Mouse (Mus musculus) embryonic facial prominence, embryonic 11.5 days (tissue): ENCODE measurements around the gene Mavs. TPM values are rescaled to one million over a fixed set of nuclear protein-coding genes. Genes with fewer than 3 reads are reported as not detected.

Experiments
- ATAC-seq: fragments of 200-750 bp; cut with Nextera tagmentation; replicated peaks from 2 replicates; pipeline ENCODE4 v1.8.0; 2017; ENCODE audit warnings: low read depth; ENCODE audit not compliant: insufficient number of reproducible peaks, low FRiP score, low TSS enrichment
- DNase-seq: peaks from one replicate; pipeline ENCODE4 v3.0.0-alpha.2; 2015; ENCODE audit warnings: low spot score
- H3K27ac ChIP-seq: fragments of 300-500 bp; sonication (generic); replicated peaks from 2 replicates; pipeline ENCODE4 v1.5.1; 2014; ENCODE audit warnings: mild to moderate bottlenecking, low read depth, low read length, control low read depth
- H3K27me3 ChIP-seq: fragments of 300-500 bp; sonication (generic); 2 replicates; pipeline ENCODE4 v1.6.1; 2014; ENCODE audit warnings: mild to moderate bottlenecking, low read length, moderate library complexity, mixed read lengths; ENCODE audit not compliant: control insufficient read depth, insufficient read depth
- H3K36me3 ChIP-seq: fragments of 300-500 bp; sonication (generic); replicated peaks from 2 replicates; pipeline ENCODE4 v1.6.1; 2014; ENCODE audit warnings: low read depth, mild to moderate bottlenecking, low read length, moderate library complexity, mixed read lengths; ENCODE audit not compliant: control insufficient read depth, insufficient read depth
- H3K4me1 ChIP-seq: fragments of 300-500 bp; sonication (generic); 2 replicates; pipeline ENCODE4 v1.6.1; 2014; ENCODE audit warnings: low read length, mixed read lengths; ENCODE audit not compliant: control insufficient read depth, insufficient read depth
- H3K4me2 ChIP-seq: fragments of 300-500 bp; sonication (generic); 2 replicates; pipeline ENCODE4 v1.6.1; 2014; ENCODE audit warnings: low read depth, mild to moderate bottlenecking, control low read depth, low read length, moderate library complexity
- H3K4me3 ChIP-seq: fragments of 300-500 bp; sonication (generic); 2 replicates; pipeline ENCODE4 v1.5.1; 2014; ENCODE audit warnings: low read depth, low read length, control low read depth
- H3K9ac ChIP-seq: fragments of 300-500 bp; sonication (generic); replicated peaks from 2 replicates; pipeline ENCODE4 v1.6.1; 2014; ENCODE audit warnings: mild to moderate bottlenecking, control low read depth, low read length
- H3K9me3 ChIP-seq: fragments of 300-500 bp; sonication (generic); replicated peaks from 2 replicates; pipeline ENCODE4 v1.6.1; 2016; ENCODE audit warnings: mild to moderate bottlenecking, low read length, inconsistent platforms, mixed read lengths; ENCODE audit not compliant: control insufficient read depth
- WGBS: fragments of 180-500 bp; shearing (Covaris S2); extraction: QIAGEN DNeasy Blood & Tissue Kit; methylation state at CpG from one replicate; pipeline ENCODE4 v1.1.7; 2014; 5-methylcytosine and 5-hydroxymethylcytosine counted together
- polyA plus RNA-seq: library from polyadenylated mRNA; unstranded; fragments of >200 nt; fragmentation: Nextera tagmentation; extraction: Ambion mirVana; gene quantifications from 2 replicates; pipeline ENCODE4 v1.2.1, GENCODE M21; 2014

Mavs gene
- polyA plus RNA-seq, 1 experiment from 2014 or later: 13.3 TPM

GRCm38 (mm10) chr2:131234970-131235635 lies 1.2 kb downstream of the Mavs start:
- ATAC-seq (no peak), DNase-seq (no peak)
- H3K27me3 ChIP-seq: no peaks in the 10 kb centered on the region
- 72% methylated on average over 7 of the region's 7 CpGs for WGBS
- H3K4me2 ChIP-seq: peak overlapping the region; percentile 87; the same call in 1 of the 2 replicates
- no peaks in the 10 kb centered on the region for H3K4me1 ChIP-seq
- no peaks in the 10 kb centered on the region for H3K36me3 ChIP-seq
- no peaks in the 10 kb centered on the region for H3K9me3 ChIP-seq
- H3K4me3 ChIP-seq: no peak overlapping the region
- H3K9ac ChIP-seq: no peak overlapping the region; the same call in 1 of the 2 replicates
- no peak overlapping the region for H3K27ac ChIP-seq

GRCm38 (mm10) chr2:131242180-131242579 lies 8.3 kb downstream of the Mavs start:
- DNase-seq: no peak
- Histone ChIP-seq H3K4me2 (no peak overlapping the region), H3K4me3 (no peak overlapping the region), H3K9ac (no peak overlapping the region), H3K27me3 (no peaks in the 10 kb centered on the region), H3K9me3 (no peaks in the 10 kb centered on the region), H3K4me1 (no peaks in the 10 kb centered on the region), H3K36me3 (peaks cover 10% of the 10 kb centered on the region), H3K27ac (no peak overlapping the region)
- ATAC-seq: no peak

- Histone ChIP-seq H3K4me3 (no peak overlapping the region), H3K4me1 (no peaks in the 10 kb centered on the region), H3K4me2 (no peak overlapping the region), H3K27ac (no peak overlapping the region), H3K27me3 (no peaks in the 10 kb centered on the region), H3K36me3 (peaks cover 11% of the 10 kb centered on the region), H3K9me3 (no peaks in the 10 kb centered on the region), H3K9ac (no peak overlapping the region)
- whole genome bisulfite sequencing: 85% methylated on average over 7 of the region's 7 CpGs
- ATAC-seq (no peak), DNase-seq (no peak)
Measured at GRCm38 (mm10) chr2:131242929-131243328, 9.1 kb downstream of the Mavs start.

GRCm38 (mm10) chr2:131253681-131254328 lies 19.9 kb downstream of the Mavs start:
- ATAC-seq: peak; percentile 68
- peak; percentile 74 for DNase-seq
- no peak overlapping the region for H3K27ac ChIP-seq
- no peaks in the 10 kb centered on the region for H3K9me3 ChIP-seq
- H3K27me3 ChIP-seq: no peaks in the 10 kb centered on the region
- no peak overlapping the region for H3K4me3 ChIP-seq
- H3K4me2 ChIP-seq: no peak overlapping the region
- no peaks in the 10 kb centered on the region for H3K4me1 ChIP-seq
- no peaks in the 10 kb centered on the region for H3K36me3 ChIP-seq
- H3K9ac ChIP-seq: no peak overlapping the region
- WGBS: 34% methylated on average over 7 of the region's 7 CpGs

DNA sequence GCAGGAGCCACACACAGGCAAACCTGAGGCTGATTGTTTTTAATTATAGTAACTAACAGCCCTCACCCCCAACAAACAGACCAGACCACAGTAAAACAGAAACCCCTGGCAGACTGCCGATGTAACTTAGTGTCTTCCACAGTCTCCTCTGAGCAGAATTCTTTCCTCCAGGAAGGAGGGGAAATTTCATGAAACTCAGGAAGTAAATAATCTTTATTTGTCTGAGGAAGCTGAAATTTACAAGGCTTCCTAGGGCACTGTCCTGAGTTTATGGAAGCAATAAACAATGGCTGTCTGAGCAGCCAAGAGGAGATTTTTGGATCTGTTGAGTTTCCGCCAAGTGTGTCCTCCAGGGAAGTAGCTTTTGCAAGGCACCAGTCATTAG lies 20.5 kb downstream of the Mavs start:
- no peak overlapping the region for H3K27ac ChIP-seq
- no peak overlapping the region for H3K4me2 ChIP-seq

GRCm38 (mm10) chr2:131255738-131256137 lies 21.9 kb downstream of the Mavs start:
- 65% methylated on average over 3 of the region's 3 CpGs for WGBS
- no peak overlapping the region for H3K27ac ChIP-seq

More for the DNA sequence above, 20.5 kb downstream of the Mavs start:
- WGBS: 77% methylated on average over 2 of the region's 2 CpGs
- H3K36me3 ChIP-seq: no peaks in the 10 kb centered on the region
- no peaks in the 10 kb centered on the region for H3K9me3 ChIP-seq
- no peak overlapping the region for H3K9ac ChIP-seq
- no peak for ATAC-seq
- no peak overlapping the region for H3K4me3 ChIP-seq
- no peak for DNase-seq
- no peaks in the 10 kb centered on the region for H3K4me1 ChIP-seq
- no peaks in the 10 kb centered on the region for H3K27me3 ChIP-seq

GRCm38 (mm10) chr2:131258693-131259092 lies 24.8 kb downstream of the Mavs start:
- H3K4me2 ChIP-seq: no peak overlapping the region
- 81% methylated on average over 8 of the region's 8 CpGs for WGBS
- H3K27me3 ChIP-seq: no peaks in the 10 kb centered on the region
- no peaks in the 10 kb centered on the region for H3K36me3 ChIP-seq
- DNase-seq (no peak), ATAC-seq (no peak)
- H3K4me3 ChIP-seq: no peak overlapping the region
- H3K27ac ChIP-seq: no peak overlapping the region
- no peaks in the 10 kb centered on the region for H3K9me3 ChIP-seq
- H3K4me1 ChIP-seq: no peaks in the 10 kb centered on the region
- H3K9ac ChIP-seq: no peak overlapping the region

More at GRCm38 (mm10) chr2:131255738-131256137, 21.9 kb downstream of the Mavs start:
- no peak for DNase-seq
- Histone ChIP-seq H3K9me3 (no peaks in the 10 kb centered on the region), H3K9ac (no peak overlapping the region), H3K36me3 (no peaks in the 10 kb centered on the region), H3K4me3 (no peak overlapping the region), H3K4me1 (no peaks in the 10 kb centered on the region), H3K27me3 (no peaks in the 10 kb centered on the region), H3K4me2 (no peak overlapping the region)
- ATAC-seq: no peak

DNA sequence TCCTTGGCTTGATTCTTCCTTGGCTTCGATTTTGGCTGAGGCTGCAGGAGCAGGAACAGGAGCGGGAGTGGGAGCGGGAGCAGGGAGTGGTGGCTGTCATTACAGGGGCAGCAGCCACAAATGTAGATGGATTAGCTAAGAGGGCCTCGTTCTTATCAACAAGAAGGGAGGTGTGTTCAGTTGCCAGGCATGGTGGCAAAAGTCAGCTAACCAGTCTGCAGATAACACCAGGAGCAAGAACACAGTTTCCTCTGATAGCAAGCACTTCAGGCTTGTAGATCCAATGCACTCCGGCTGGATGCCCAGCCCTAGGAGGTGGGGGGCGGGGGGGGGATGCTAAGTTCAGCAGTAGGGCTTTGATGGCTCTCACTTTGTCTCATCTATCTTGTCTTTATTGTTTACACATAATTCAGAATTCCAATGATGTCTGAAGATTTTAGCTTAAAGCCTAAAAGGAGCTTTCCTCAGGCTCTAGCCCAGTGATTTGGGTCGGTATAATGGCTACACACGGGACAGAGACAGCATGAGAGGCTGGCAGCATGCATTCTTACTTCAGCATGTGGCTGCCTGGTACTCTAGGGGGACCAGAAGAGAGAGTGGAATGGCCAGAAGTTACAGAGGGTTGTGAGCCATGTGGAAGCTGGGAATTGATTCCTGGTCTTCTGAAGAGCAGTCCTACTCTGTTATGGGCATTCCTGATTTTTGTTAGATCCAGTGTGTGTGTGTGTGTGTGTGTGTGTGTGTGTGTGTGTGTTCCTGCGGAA lies 26.9 kb downstream of the Mavs start:
- Histone ChIP-seq H3K4me1 (no peaks in the 10 kb centered on the region), H3K27ac (no peak overlapping the region), H3K27me3 (no peaks in the 10 kb centered on the region), H3K9ac (no peak overlapping the region), H3K4me2 (no peak overlapping the region), H3K36me3 (no peaks in the 10 kb centered on the region), H3K9me3 (no peaks in the 10 kb centered on the region), H3K4me3 (no peak overlapping the region)
- WGBS: 70% methylated on average over 9 of the region's 9 CpGs
- DNase-seq (no peak), ATAC-seq (no peak)
